Mouse (Mus musculus) kidney, embryonic 15.5 days (tissue): Measurements from ENCODE around the gene AC134908.4. TPM values are rescaled to one million over a fixed set of nuclear protein-coding genes. Genes with fewer than 3 reads are reported as not detected.
A peak's percentile ranks its signal among the peaks of the same experiment; 100 is the strongest.

Experiments
- ATAC-seq: fragments of 200-750 bp; cut with Nextera tagmentation; replicated peaks from 2 replicates; pipeline ENCODE4 v1.8.0; 2017; ENCODE audit warnings: moderate TSS enrichment; ENCODE audit not compliant: low FRiP score
- H3K27ac ChIP-seq: fragments of 300-500 bp; sonication (generic); 2 replicates; pipeline ENCODE4 v1.5.1; 2015; ENCODE audit warnings: mild to moderate bottlenecking, inconsistent platforms
- H3K27me3 ChIP-seq: fragments of 300-500 bp; sonication (generic); 2 replicates; pipeline ENCODE4 v1.6.1; 2015; ENCODE audit warnings: inconsistent platforms
- H3K36me3 ChIP-seq: fragments of 300-500 bp; sonication (generic); 2 replicates; pipeline ENCODE4 v1.6.1; 2015; ENCODE audit warnings: inconsistent platforms
- H3K4me1 ChIP-seq: fragments of 300-500 bp; sonication (generic); 2 replicates; pipeline ENCODE4 v1.6.1; 2015; ENCODE audit warnings: inconsistent platforms
- H3K4me2 ChIP-seq: fragments of 300-500 bp; sonication (generic); 2 replicates; pipeline ENCODE4 v1.6.1; 2015; ENCODE audit warnings: moderate library complexity, mild to moderate bottlenecking, inconsistent platforms
- H3K4me3 ChIP-seq: fragments of 300-500 bp; sonication (generic); replicated peaks from 2 replicates; pipeline ENCODE4 v1.5.1; 2015; ENCODE audit warnings: mild to moderate bottlenecking, inconsistent platforms
- H3K9ac ChIP-seq: fragments of 300-500 bp; sonication (generic); 2 replicates; pipeline ENCODE4 v1.6.1; 2015; ENCODE audit warnings: mild to moderate bottlenecking, inconsistent platforms
- H3K9me3 ChIP-seq: fragments of 300-500 bp; sonication (generic); replicated peaks from 2 replicates; pipeline ENCODE4 v1.6.1; 2016; ENCODE audit warnings: inconsistent platforms
- whole genome bisulfite sequencing: fragments of 180-500 bp; shearing (Covaris S2); methylation state at CpG from one replicate; pipeline ENCODE4 v1.1.7; 2015; ENCODE audit warnings: mixed read lengths; 5-methylcytosine and 5-hydroxymethylcytosine counted together
- polyA plus RNA-seq: library from polyadenylated mRNA; unstranded; fragments of >200 nt; fragmentation: Nextera tagmentation; extraction: Ambion mirVana; gene quantifications from 2 replicates; pipeline ENCODE4 v1.2.1, GENCODE M21; 2015

Gene AC134908.4
- not detected in 2 replicates for polyA plus RNA-seq

DNA sequence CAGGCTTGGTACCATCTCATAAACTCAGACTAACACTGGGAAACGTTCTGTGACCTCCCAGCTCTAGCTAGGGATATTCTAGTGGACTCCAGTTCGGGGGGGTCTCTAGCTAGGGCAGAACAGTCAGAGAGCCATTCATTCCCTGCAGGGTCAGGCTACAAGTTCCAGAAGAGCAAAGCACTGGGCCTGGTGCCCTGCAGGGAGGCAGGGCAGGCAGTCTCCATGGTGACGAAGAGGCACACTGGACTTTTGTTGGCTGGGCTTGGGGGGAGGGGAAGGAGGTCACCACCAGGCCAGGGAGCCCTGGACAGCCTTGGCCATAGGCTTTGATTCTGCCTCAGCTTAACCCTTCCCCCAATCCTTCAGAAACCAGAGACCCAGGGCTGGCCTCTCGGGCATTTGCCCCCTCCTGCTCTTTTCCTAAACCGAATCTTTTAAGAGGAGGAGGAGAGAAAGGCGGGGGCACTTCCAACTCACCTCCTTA is at the start of gene AC134908.4:
Gene AC134908.4 (minus strand): TSS at position 51 of the 484 bp plus-strand sequence.
- H3K4me2 ChIP-seq = peak within 1 kb of the TSS; percentile 93
- peak; percentile 34 for ATAC-seq
- 0 out of 2 replicates have a peak, but pooled peaks cover 5% of the 10 kb centered on the region for H3K36me3 ChIP-seq
- H3K27me3 ChIP-seq = 0 out of 2 replicates have a peak, but pooled peaks cover 3% of the 10 kb centered on the region
- WGBS = 11% methylated on average over 6 of the region's 6 CpGs
- H3K4me3 ChIP-seq = peak within 1 kb of the TSS; percentile 67
- H3K27ac ChIP-seq = peak within 1 kb of the TSS; percentile 56
- no peaks in the 10 kb centered on the region for H3K9me3 ChIP-seq
- peak within 1 kb of the TSS; percentile 65 for H3K9ac ChIP-seq
- peaks cover 60% of the 10 kb centered on the region for H3K4me1 ChIP-seq

DNA sequence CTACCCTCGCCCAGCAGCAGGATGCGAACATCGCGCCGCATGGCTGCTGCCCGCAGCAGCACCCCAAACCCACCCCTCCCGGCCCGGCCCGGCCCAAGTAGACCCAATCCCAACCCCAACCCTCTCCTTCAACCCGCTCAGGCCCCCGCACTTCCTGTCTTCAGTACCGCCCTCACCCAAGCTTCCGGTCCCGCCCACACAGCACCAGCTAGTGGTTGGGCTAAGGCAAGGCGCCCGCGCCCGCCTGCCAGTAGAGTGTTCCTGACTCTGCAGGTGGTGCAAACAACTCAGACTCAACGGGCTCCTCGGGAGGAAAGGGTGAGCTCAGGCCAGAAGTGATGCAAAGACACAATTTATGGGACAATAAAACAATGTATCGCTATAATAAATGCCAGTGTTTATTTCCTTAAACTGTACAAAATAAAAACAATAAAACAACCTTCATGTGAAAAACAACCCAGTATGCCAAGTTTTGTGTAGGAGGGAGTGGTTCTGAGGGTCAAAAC is 49.0 kb upstream of the AC134908.4 start, which contains the start of gene Rhot2:
Gene Rhot2 (minus strand): TSS at position 456 of the 506 bp plus-strand sequence.
- no peaks in the 10 kb centered on the region for H3K27me3 ChIP-seq
- 1% methylated on average over 21 of the region's 21 CpGs for WGBS

GRCm38 (mm10) chr17:25843636-25844395 is 48.4 kb upstream of the AC134908.4 start:
- Histone ChIP-seq H3K36me3 (peaks cover 78% of the 10 kb centered on the region), H3K27ac (peak overlapping the region; percentile 88), H3K4me3 (peak overlapping the region; percentile 77), H3K9me3 (no peaks in the 10 kb centered on the region), H3K4me1 (peaks cover 24% of the 10 kb centered on the region), H3K27me3 (no peaks in the 10 kb centered on the region), H3K4me2 (peak overlapping the region; percentile 78), H3K9ac (peak overlapping the region; percentile 76)
- WGBS = 2% methylated on average over 36 of the region's 38 CpGs
- ATAC-seq = no peak

More for the DNA sequence above, 49.0 kb upstream of the AC134908.4 start, which contains the start of gene Rhot2:
- Histone ChIP-seq H3K4me3 (peak within 1 kb of the TSS; percentile 77), H3K36me3 (peaks cover 78% of the 10 kb centered on the region), H3K9me3 (no peaks in the 10 kb centered on the region), H3K4me1 (peaks cover 23% of the 10 kb centered on the region), H3K9ac (peak within 1 kb of the TSS; percentile 76), H3K4me2 (peak within 1 kb of the TSS; percentile 78), H3K27ac (peak within 1 kb of the TSS; percentile 88)
- ATAC-seq = peak; percentile 94

GRCm38 (mm10) chr17:25843122-25843521 is 47.7 kb upstream of the AC134908.4 start:
- Histone ChIP-seq H3K36me3 (peaks cover 76% of the 10 kb centered on the region), H3K4me2 (peak overlapping the region; percentile 78), H3K27ac (no peak overlapping the region), H3K4me1 (peaks cover 28% of the 10 kb centered on the region), H3K27me3 (no peaks in the 10 kb centered on the region), H3K4me3 (peak overlapping the region; percentile 77), H3K9me3 (no peaks in the 10 kb centered on the region), H3K9ac (peak overlapping the region; percentile 76; the same call in 1 of the 2 replicates)
- 90% methylated on average over 4 of the region's 4 CpGs for WGBS
- no peak for ATAC-seq

DNA sequence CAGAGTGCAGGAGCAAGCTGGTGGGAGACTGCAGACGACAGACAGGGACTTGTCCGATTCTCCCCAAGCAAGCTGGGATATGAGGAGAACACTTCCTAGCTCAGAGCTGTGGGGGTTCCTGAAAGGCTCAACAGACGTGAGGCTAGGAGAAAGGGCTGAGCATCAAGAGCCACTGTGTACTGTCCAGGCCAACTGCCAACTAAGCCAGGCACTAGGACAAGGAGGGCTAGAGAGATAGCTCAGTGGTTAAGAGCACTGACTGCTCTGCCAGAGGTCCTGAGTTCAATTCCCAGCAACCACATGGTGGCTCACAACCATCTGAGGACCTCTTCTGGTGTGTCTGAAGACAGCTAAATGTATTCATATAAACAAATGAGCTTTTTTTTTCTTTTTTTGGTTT is 47.0 kb upstream of the AC134908.4 start:
- ATAC-seq = no peak
- Histone ChIP-seq H3K9me3 (no peaks in the 10 kb centered on the region), H3K27me3 (no peaks in the 10 kb centered on the region), H3K36me3 (peaks cover 78% of the 10 kb centered on the region), H3K9ac (no peak overlapping the region), H3K4me1 (peaks cover 34% of the 10 kb centered on the region), H3K4me3 (no peak overlapping the region), H3K27ac (no peak overlapping the region), H3K4me2 (no peak overlapping the region)
- 84% methylated on average over 3 of the region's 3 CpGs for whole genome bisulfite sequencing

DNA sequence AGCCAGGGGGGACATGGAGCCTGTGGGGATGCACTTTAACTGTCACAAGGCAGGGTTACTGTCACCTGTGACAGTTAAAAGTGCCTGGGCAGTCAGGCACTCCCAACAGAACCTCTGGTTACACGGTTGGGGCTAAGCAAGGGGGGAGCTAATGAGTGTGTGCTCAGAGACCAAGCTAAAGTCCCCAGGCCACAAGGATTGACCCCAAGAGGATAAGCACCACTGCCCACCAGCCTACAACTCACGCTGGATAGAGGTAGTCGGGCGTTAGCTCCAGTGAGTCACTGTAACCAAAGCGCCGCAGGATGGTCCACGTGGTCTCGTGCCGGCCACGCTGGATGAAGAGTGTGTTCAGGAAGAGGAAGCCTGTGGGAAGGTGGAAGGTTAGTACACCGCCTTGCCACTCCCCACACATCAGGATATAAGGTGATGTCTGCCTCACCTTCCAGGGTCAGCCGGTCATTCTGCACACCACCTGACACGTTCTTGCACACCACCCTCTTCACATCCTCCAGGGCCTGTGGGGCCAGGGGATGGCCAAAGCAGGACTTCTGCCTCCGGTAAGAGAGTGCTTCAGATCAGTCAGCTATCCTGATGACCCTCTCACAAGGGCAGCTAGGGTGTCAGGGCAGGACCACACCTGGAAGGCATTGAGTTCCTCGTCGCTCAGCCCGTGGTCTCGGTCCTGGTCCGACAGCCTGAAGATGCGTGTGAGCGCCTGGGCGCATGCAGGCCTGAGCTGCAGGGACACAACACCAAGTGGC is 45.8 kb upstream of the AC134908.4 start, which contains the start of gene Gm20683:
Gene Gm20683 (minus strand): TSS at position 647 of the 764 bp plus-strand sequence.
- WGBS = 95% methylated on average over 22 of the region's 22 CpGs
- Histone ChIP-seq H3K9ac (no peak within 1 kb of the TSS), H3K4me2 (no peak within 1 kb of the TSS), H3K9me3 (no peaks in the 10 kb centered on the region), H3K4me1 (peaks cover 46% of the 10 kb centered on the region), H3K4me3 (no peak within 1 kb of the TSS), H3K36me3 (peaks cover 67% of the 10 kb centered on the region), H3K27me3 (no peaks in the 10 kb centered on the region), H3K27ac (no peak within 1 kb of the TSS)
- no peak for ATAC-seq

DNA sequence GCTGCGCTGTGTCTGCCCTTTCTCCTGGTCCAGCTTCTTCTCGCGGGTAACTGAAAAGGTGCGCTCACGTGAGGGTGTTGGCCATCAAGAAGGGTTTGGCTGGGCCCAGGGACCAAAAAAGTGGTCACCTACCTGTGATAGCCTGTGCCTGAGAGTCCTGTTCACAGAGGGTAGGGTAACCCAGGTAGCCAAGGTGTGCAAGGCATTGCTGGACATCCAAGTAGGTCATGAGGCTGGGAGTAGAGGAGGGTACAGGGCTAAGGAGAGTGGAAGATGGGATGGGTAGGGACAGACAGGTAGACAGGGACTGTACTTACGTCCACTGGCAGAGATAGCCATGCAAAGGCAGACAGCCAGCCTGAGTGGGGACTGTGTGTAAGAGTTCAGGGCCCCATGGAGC is 45.1 kb upstream of the AC134908.4 start:
- H3K4me3 ChIP-seq = no peak overlapping the region
- H3K27me3 ChIP-seq = no peaks in the 10 kb centered on the region
- no peak overlapping the region for H3K27ac ChIP-seq
- H3K4me2 ChIP-seq = no peak overlapping the region
- ATAC-seq = no peak
- no peak overlapping the region for H3K9ac ChIP-seq
- peaks cover 65% of the 10 kb centered on the region for H3K36me3 ChIP-seq
- 96% methylated on average over 6 of the region's 6 CpGs for WGBS
- H3K9me3 ChIP-seq = no peaks in the 10 kb centered on the region
- peaks cover 54% of the 10 kb centered on the region for H3K4me1 ChIP-seq

- no peak overlapping the region for H3K9ac ChIP-seq
- WGBS = 82% methylated on average over 14 of the region's 14 CpGs
- no peak overlapping the region for H3K27ac ChIP-seq
- H3K27me3 ChIP-seq = no peaks in the 10 kb centered on the region
- peaks cover 67% of the 10 kb centered on the region for H3K36me3 ChIP-seq
- no peak for ATAC-seq
- no peak overlapping the region for H3K4me2 ChIP-seq
- H3K4me3 ChIP-seq = no peak overlapping the region
- peaks cover 57% of the 10 kb centered on the region for H3K4me1 ChIP-seq
- H3K9me3 ChIP-seq = no peaks in the 10 kb centered on the region
Measured at GRCm38 (mm10) chr17:25839455-25840235, 44.2 kb upstream of the AC134908.4 start.

DNA sequence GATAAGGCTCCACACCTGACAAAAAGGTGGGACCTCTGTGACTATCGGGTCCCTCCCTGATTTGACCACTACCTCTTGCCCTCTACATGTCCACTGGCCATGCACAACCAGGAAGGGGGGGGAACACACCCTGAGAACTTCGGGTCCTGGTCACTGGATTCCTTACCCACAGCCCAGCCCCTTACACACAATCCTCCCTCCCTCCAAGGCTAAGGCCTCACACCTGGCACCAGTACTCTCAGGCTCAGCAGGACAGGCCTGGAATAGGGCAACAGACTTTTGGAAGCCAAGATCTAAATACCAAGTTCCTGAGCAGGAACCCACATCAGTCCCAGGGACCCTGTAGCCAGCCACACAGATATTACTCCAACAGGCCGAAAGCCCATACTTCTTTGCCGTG is 43.4 kb upstream of the AC134908.4 start:
- H3K4me1 ChIP-seq = peaks cover 62% of the 10 kb centered on the region
- no peaks in the 10 kb centered on the region for H3K9me3 ChIP-seq
- H3K27me3 ChIP-seq = no peaks in the 10 kb centered on the region
- no peak overlapping the region for H3K27ac ChIP-seq
- ATAC-seq = no peak
- no peak overlapping the region for H3K4me2 ChIP-seq
- H3K36me3 ChIP-seq = peaks cover 67% of the 10 kb centered on the region
- H3K4me3 ChIP-seq = no peak overlapping the region
- WGBS = 82% methylated on average over 4 of the region's 4 CpGs
- no peak overlapping the region for H3K9ac ChIP-seq

- Histone ChIP-seq H3K4me3 (peak overlapping the region; percentile 42), H3K36me3 (peaks cover 62% of the 10 kb centered on the region), H3K27ac (peak overlapping the region; percentile 85), H3K4me1 (peaks cover 57% of the 10 kb centered on the region), H3K4me2 (peak overlapping the region; percentile 95), H3K27me3 (no peaks in the 10 kb centered on the region), H3K9me3 (no peaks in the 10 kb centered on the region), H3K9ac (no peak overlapping the region)
- WGBS = 52% methylated on average over 3 of the region's 3 CpGs
- ATAC-seq = no peak
Measured at GRCm38 (mm10) chr17:25837533-25837932, 42.1 kb upstream of the AC134908.4 start.

DNA sequence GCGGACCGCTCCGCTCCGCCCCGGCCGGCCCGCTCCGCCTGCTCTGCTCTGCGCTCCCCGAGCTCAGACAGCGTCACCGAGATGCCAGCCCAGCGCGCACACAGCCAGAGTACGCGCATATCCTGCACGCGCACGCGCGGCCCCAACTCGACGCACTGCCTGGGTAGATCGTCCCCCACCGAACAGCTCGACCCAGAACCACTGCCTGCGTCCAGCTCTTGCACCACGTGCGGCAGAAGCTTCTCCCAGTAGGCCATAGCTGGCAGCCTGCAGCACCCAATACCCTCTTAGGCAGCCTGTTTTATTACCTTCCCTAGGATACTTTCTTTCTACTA is 41.6 kb upstream of the AC134908.4 start, which contains the start of gene Rhbdl1:
Gene Rhbdl1 (minus strand): TSS at position 220 of the 335 bp plus-strand sequence.
- Histone ChIP-seq H3K36me3 (peaks cover 57% of the 10 kb centered on the region), H3K4me2 (peak within 1 kb of the TSS; percentile 95), H3K27me3 (no peaks in the 10 kb centered on the region), H3K9me3 (no peaks in the 10 kb centered on the region), H3K4me3 (peak within 1 kb of the TSS; percentile 42), H3K27ac (peak within 1 kb of the TSS; percentile 85), H3K4me1 (peaks cover 58% of the 10 kb centered on the region), H3K9ac (peak within 1 kb of the TSS; percentile 42)
- ATAC-seq = 0 out of 2 replicates have a peak, but pooled peaks have one; percentile 34
- WGBS = 2% methylated on average over 29 of the region's 29 CpGs
